Mouse (Mus musculus) G1E (cell line): ENCODE results near the gene Trim39.

Source experiments
- CTCF ChIP-seq: IDR thresholded peaks from 2 replicates; pipeline ENCODE4 v1.5.1; 2012; ENCODE audit warnings: low read depth, low read length, inconsistent platforms, mixed read lengths
- POLR2AphosphoS5 ChIP-seq: IDR thresholded peaks from 2 replicates; pipeline ENCODE4 v1.6.1; 2012; ENCODE audit warnings: low read depth, low read length, inconsistent platforms; ENCODE audit not compliant: insufficient replicate concordance

- TF ChIP-seq CTCF (no peak), POLR2AphosphoS5 (no peak)
These were observed 10.4 kb downstream of the Trim39 start for GRCm38 (mm10) chr17:36261511-36262166.
